Comparison of ENCODE assay signal across 8 mouse cellular contexts in genomic region chr13:53033189-53033943, GRCm38 (mm10). TPM values are rescaled to one million over a fixed set of nuclear protein-coding genes. Genes with fewer than 3 reads are reported as not detected.
DNase-seq lines count a peak whose midpoint lies in the region; ATAC-seq and TF ChIP-seq lines count a peak whose summit lies in the region.
"Had no signal": no experiment of that assay in that cellular context is flagged by ENCODE, and none has a peak within 500 bp of the region (broad histone marks: within the 10 kb centered on the region; RNA-seq: fewer than 3 reads in every experiment).

No protein-coding gene starts in this region.

- H3K4me2 ChIP-seq in lung, embryonic 16.5 days (ENCODE audit: low read depth, low read length), result no peak overlapping the region
- H3K4me2 ChIP-seq in forebrain, embryonic 14.5 days (ENCODE audit: low read length), result no peak overlapping the region

- H3K9ac ChIP-seq in heart, adult 2 months (ENCODE audit: low read depth, low read length), result no peak overlapping the region
- no peak overlapping the region for H3K9ac ChIP-seq in lung, embryonic 16.5 days (ENCODE audit: low read length)
- H3K9ac ChIP-seq in forebrain, embryonic 14.5 days (ENCODE audit: low read length), result no peak overlapping the region

- peak; percentile 66 for TF ChIP-seq EP300 in heart, adult 2 months (IDR thresholded peaks at IDR 0.05; ENCODE audit: insufficient read depth, low read depth, low read length)

- TF ChIP-seq CTCF in Patski (IDR thresholded peaks at IDR 0.05), result no peak
- no peak for TF ChIP-seq CTCF in heart, adult 2 months (IDR thresholded peaks at IDR 0.05)

- CTCF ChIA-PET in Patski (lab: Charles Lee), result interaction anchor here (1.0 to 1.9 kb wide), 3 partner anchors 38 to 60 kb away, joined by 3 to 5 read pairs (median 5); no protein-coding TSS in a partner anchor

- no peak overlapping the region for H3K4me3 ChIP-seq in heart, adult 2 months
- H3K4me3 ChIP-seq in lung, embryonic 16.5 days (ENCODE audit: low read length), result no peak overlapping the region
- H3K4me3 ChIP-seq in forebrain, embryonic 14.5 days (ENCODE audit: low read depth, low read length), result no peak overlapping the region

- no peak for TF ChIP-seq POLR2A in heart, adult 2 months (IDR thresholded peaks at IDR 0.05; ENCODE audit: insufficient read depth, low read depth, low read length)

- intact Hi-C loops in heart, adult 2 months (cut with DNase I), result no loop called here

- H3K79me2 ChIP-seq in heart, adult 2 months (replicated peaks; ENCODE audit: control insufficient read depth, insufficient read depth, low read length), result no peaks in the 10 kb centered on the region

- DNase-seq in 3T3-L1 (ENCODE audit: low read depth, low spot score) (peak; percentile 92), Patski (ENCODE audit: low read depth, low spot score) (peak; percentile 88)
- DNase-seq in heart, adult 2 months, result peak; percentile 47 to 72
- DNase-seq in forebrain, embryonic 14.5 days (ENCODE audit: low spot score), result no peak
- no peak for DNase-seq in frontal cortex, postnatal 10 days (ENCODE audit: low spot score in 2 of 2)
- DNase-seq in embryo, embryonic 10.5 days (ENCODE audit: low spot score), result no peak
- DNase-seq: right cerebral cortex, adult 18-20 months had no signal

- peak; percentile 94 for ATAC-seq in Patski
- ATAC-seq in lung, embryonic 16.5 days (ENCODE audit: low read depth), result peak; percentile 78
- ATAC-seq in forebrain, embryonic 14.5 days, result no peak

- in situ Hi-C loops in Patski (cut with MboI; ENCODE audit: low pct_unique_long_range_greater_than_20kb), result no loop called here

- 30% methylated on average over 10 of the region's 10 CpGs for WGBS in heart, adult 2 months
- 49% methylated on average over 10 of the region's 10 CpGs for whole genome bisulfite sequencing in lung, embryonic 16.5 days
- WGBS in forebrain, embryonic 14.5 days, result 84% methylated on average over 10 of the region's 10 CpGs

- peaks cover 2% of the 10 kb centered on the region; the same call in 1 of the 2 replicates for H3K4me1 ChIP-seq in heart, adult 2 months (ENCODE audit: control insufficient read depth, insufficient read depth, low read length)
- H3K4me1 ChIP-seq in lung, embryonic 16.5 days (replicated peaks; ENCODE audit: control insufficient read depth, insufficient read depth, low read length), result peaks cover 7% of the 10 kb centered on the region; the same call in 1 of the 2 replicates
- H3K4me1 ChIP-seq in forebrain, embryonic 14.5 days (ENCODE audit: control insufficient read depth, insufficient read depth, low read length), result no peaks in the 10 kb centered on the region

- POLR2A ChIA-PET in Patski (lab: Charles Lee), result interaction anchor here (0.7 kb wide), 2 partner anchors 32 to 50 kb away, joined by 3 to 8 read pairs; no protein-coding TSS in a partner anchor

- peaks cover 3% of the 10 kb centered on the region; the same call in 1 of the 2 replicates for H3K9me3 ChIP-seq in lung, embryonic 16.5 days (ENCODE audit: control insufficient read depth, low read length)
- no peaks in the 10 kb centered on the region for H3K9me3 ChIP-seq in forebrain, embryonic 14.5 days (replicated peaks; ENCODE audit: control insufficient read depth, low read length)

- no peaks in the 10 kb centered on the region for H3K36me3 ChIP-seq in heart, adult 2 months (ENCODE audit: control insufficient read depth, insufficient read depth, low read length)
- no peaks in the 10 kb centered on the region for H3K36me3 ChIP-seq in lung, embryonic 16.5 days (ENCODE audit: control insufficient read depth, insufficient read depth, low read length)
- H3K36me3 ChIP-seq in forebrain, embryonic 14.5 days (ENCODE audit: control insufficient read depth, insufficient read depth, low read length), result no peaks in the 10 kb centered on the region

- H3K27me3 ChIP-seq in Patski, result no peaks in the 10 kb centered on the region
- no peaks in the 10 kb centered on the region for H3K27me3 ChIP-seq in heart, adult 2 months (ENCODE audit: control insufficient read depth, insufficient read depth, low read length)
- no peaks in the 10 kb centered on the region for H3K27me3 ChIP-seq in lung, embryonic 16.5 days (ENCODE audit: control insufficient read depth, insufficient read depth, low read depth, low read length)
- no peaks in the 10 kb centered on the region for H3K27me3 ChIP-seq in forebrain, embryonic 14.5 days (replicated peaks; ENCODE audit: control insufficient read depth, insufficient read depth, low read length)

- peak overlapping the region; percentile 61 for H3K27ac ChIP-seq in heart, adult 2 months
- no peak overlapping the region for H3K27ac ChIP-seq in lung, embryonic 16.5 days (ENCODE audit: low read length)
- H3K27ac ChIP-seq in forebrain, embryonic 14.5 days (ENCODE audit: low read depth, low read length), result no peak overlapping the region

RNA-seq across cellular contexts. Expression of gene Nfil3, which starts 52.5 kb away (rescaled TPM):
- polyA plus RNA-seq in Patski (2021), result 58.4 TPM
- total RNA-seq in heart, adult 2 months (2021), result 10 to 100 TPM; 13.9 to 42.4 TPM
- polyA plus RNA-seq in heart, adult 2 months (2012; rRNA removed), result 3.4 and 6.7 TPM in 2 replicates
- 19.9 and 20.8 TPM in 2 replicates for polyA plus RNA-seq in lung, embryonic 16.5 days (2015; fragmentation: Nextera tagmentation; extraction: Ambion mirVana)
- polyA plus RNA-seq in forebrain, embryonic 14.5 days (2014; fragmentation: Nextera tagmentation; extraction: Ambion mirVana), result 38.1 and 53.7 TPM in 2 replicates

Comparison
In these comparisons a context has a peak if more than half of its experiments do, and no peak if none do; other contexts are left out.
1. DNase-seq: peak in 3T3-L1 (single experiment), Patski (single experiment) and heart, adult 2 months (2 of 2); none in forebrain, embryonic 14.5 days (single experiment), frontal cortex, postnatal 10 days (0 of 2) and embryo, embryonic 10.5 days (single experiment).